Mouse (Mus musculus): ENCODE data around the gene Cxcr6. TPM values are rescaled to one million over a fixed set of nuclear protein-coding genes. Genes with fewer than 3 reads are reported as not detected.

The Cxcr6 gene
- polyA plus RNA-seq, 1 experiment: not detected

GRCm38 (mm10) chr9:123788855-123789529, 17.3 kb upstream of the Cxcr6 start:
- H3K4me1 ChIP-seq: no peaks in the 10 kb centered on the region; the same call in 1 of the 2 replicates
- TF ChIP-seq FLI1 (IDR thresholded peaks at IDR 0.05; ENCODE audit: low read length) (no peak), GATA1 (IDR thresholded peaks at IDR 0.05; ENCODE audit: borderline replicate concordance, low read length) (no peak)
- peaks cover 15% of the 10 kb centered on the region for H3K9me3 ChIP-seq
- peaks cover 60% of the 10 kb centered on the region for H3K36me3 ChIP-seq (replicated peaks; ENCODE audit: low read length)
- no peaks in the 10 kb centered on the region for H3K27me3 ChIP-seq (replicated peaks)
- H3K4me3 ChIP-seq (replicated peaks): no peak overlapping the region

DNA sequence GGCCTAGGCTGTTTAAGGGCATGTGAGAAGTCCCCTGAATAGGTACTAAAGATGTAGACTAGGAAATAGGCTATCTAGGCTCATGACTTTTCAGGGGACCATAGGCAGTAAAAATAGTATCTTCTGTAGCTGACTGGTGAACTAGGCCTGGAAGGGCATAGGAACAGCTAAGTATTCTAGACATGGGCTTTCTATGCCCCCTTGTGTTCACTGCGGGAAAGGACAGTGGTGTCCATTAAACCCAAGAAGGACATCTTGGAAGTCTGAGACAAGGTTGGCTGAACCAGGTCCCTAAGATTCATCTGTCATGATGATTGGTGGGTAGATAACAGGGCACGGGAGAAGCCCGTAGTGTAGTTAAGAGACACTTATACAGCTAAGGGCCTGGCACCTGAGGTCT, 10.1 kb upstream of the Cxcr6 start:
- H3K9me3 ChIP-seq: no peaks in the 10 kb centered on the region
- TF ChIP-seq FLI1 (IDR thresholded peaks at IDR 0.05; ENCODE audit: low read length): no peak
- TF ChIP-seq GATA1 (IDR thresholded peaks at IDR 0.05; ENCODE audit: borderline replicate concordance, low read length): no peak
- H3K4me3 ChIP-seq (replicated peaks): no peak overlapping the region
- H3K27me3 ChIP-seq (replicated peaks): no peaks in the 10 kb centered on the region
- peaks cover 14% of the 10 kb centered on the region for H3K4me1 ChIP-seq
- H3K36me3 ChIP-seq (replicated peaks; ENCODE audit: low read length): peaks cover 98% of the 10 kb centered on the region

DNA sequence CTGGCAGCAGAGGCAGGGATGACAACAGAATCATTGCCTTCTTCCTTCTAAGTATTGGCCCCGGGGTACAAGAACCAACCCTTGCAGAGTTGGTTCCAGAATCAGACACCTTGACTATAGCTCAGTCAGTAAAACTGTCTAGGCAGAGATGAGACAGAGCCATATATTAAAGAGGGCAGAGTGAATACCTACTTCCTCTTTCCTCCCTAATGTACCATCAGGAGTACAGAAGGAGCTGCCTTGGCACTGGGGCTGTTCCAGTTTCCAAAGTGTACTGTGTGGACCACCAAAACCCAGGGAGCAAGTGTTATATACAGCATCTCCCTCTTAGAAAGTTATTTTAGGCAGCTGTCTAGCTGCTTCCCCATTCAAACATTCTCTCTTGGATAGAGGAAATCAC, 4.7 kb upstream of the Cxcr6 start:
- peaks cover 98% of the 10 kb centered on the region for H3K36me3 ChIP-seq (replicated peaks; ENCODE audit: low read length)
- no peaks in the 10 kb centered on the region for H3K27me3 ChIP-seq (replicated peaks)
- peak overlapping the region; percentile 28 for H3K4me3 ChIP-seq (replicated peaks)
- no peaks in the 10 kb centered on the region for H3K9me3 ChIP-seq
- TF ChIP-seq GATA1 (IDR thresholded peaks at IDR 0.05; ENCODE audit: borderline replicate concordance, low read length): no peak
- no peak for TF ChIP-seq FLI1 (IDR thresholded peaks at IDR 0.05; ENCODE audit: low read length)
- H3K4me1 ChIP-seq: peaks cover 28% of the 10 kb centered on the region

- no peaks in the 10 kb centered on the region for H3K27me3 ChIP-seq (replicated peaks)
- H3K36me3 ChIP-seq (replicated peaks; ENCODE audit: low read length): peaks cover 96% of the 10 kb centered on the region
- TF ChIP-seq FLI1 (IDR thresholded peaks at IDR 0.05; ENCODE audit: low read length) (no peak), GATA1 (IDR thresholded peaks at IDR 0.05; ENCODE audit: borderline replicate concordance, low read length) (no peak)
- H3K4me3 ChIP-seq (replicated peaks): no peak overlapping the region
- H3K9me3 ChIP-seq: no peaks in the 10 kb centered on the region
- peaks cover 28% of the 10 kb centered on the region for H3K4me1 ChIP-seq
Observed at GRCm38 (mm10) chr9:123802421-123802820, 3.9 kb upstream of the Cxcr6 start.

GRCm38 (mm10) chr9:123802896-123803295, 3.4 kb upstream of the Cxcr6 start:
- peaks cover 28% of the 10 kb centered on the region for H3K4me1 ChIP-seq
- TF ChIP-seq GATA1 (IDR thresholded peaks at IDR 0.05; ENCODE audit: borderline replicate concordance, low read length) (no peak), FLI1 (IDR thresholded peaks at IDR 0.05; ENCODE audit: low read length) (no peak)
- no peaks in the 10 kb centered on the region for H3K9me3 ChIP-seq
- no peak overlapping the region for H3K4me3 ChIP-seq (replicated peaks)
- H3K36me3 ChIP-seq (replicated peaks; ENCODE audit: low read length): peaks cover 96% of the 10 kb centered on the region
- no peaks in the 10 kb centered on the region for H3K27me3 ChIP-seq (replicated peaks)

DNA sequence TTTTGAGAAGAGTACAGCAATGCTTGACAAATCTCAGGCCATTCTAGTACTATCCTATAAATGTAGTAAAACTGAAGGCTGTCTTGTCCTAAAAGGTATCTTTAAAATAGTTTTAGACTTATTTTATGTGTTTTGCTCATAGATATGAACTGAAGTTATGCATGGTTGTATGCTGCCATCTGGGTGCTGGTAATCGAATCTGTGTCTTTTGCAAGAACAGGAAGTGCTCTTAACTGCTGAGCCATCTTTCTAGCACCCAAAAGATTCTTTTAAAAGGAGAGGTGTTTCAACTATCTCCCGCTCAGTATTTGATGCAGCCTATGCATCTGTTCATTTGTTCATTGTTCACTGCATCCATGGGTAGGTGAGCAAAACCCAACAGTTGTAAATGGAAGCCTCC, 1.0 kb upstream of the Cxcr6 start:
- Histone ChIP-seq H3K27me3 (replicated peaks) (no peaks in the 10 kb centered on the region), H3K9me3 (no peaks in the 10 kb centered on the region), H3K36me3 (replicated peaks; ENCODE audit: low read length) (peaks cover 97% of the 10 kb centered on the region), H3K4me1 (peaks cover 47% of the 10 kb centered on the region), H3K4me3 (replicated peaks) (no peak overlapping the region)
- TF ChIP-seq GATA1 (IDR thresholded peaks at IDR 0.05; ENCODE audit: borderline replicate concordance, low read length) (no peak), FLI1 (IDR thresholded peaks at IDR 0.05; ENCODE audit: low read length) (no peak)

DNA sequence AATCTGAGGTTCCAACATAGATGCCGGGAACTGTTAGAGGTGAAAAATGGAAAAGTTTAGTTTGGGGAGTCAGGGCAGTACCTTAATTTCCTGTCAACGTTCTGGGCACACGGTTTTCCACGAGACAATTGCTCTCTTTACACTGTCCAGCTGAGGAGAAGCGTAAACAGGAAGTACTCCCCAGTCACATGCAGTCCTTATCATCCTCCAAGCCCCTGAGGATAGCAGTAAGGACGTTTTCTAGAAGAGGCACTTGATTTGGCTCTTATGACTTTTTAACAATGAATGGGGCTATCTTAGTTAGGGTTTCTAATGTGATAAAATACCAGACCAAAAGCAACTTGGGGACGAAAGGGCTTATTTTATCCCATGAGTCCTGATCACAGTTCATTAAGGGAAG, 2.3 kb downstream of the Cxcr6 start:
- no peak for TF ChIP-seq FLI1 (IDR thresholded peaks at IDR 0.05; ENCODE audit: low read length)
- no peak for TF ChIP-seq GATA1 (IDR thresholded peaks at IDR 0.05; ENCODE audit: borderline replicate concordance, low read length)
- Histone ChIP-seq H3K36me3 (replicated peaks; ENCODE audit: low read length) (peaks cover 98% of the 10 kb centered on the region), H3K4me1 (peaks cover 35% of the 10 kb centered on the region), H3K4me3 (replicated peaks) (peak overlapping the region; percentile 47), H3K27me3 (replicated peaks) (no peaks in the 10 kb centered on the region), H3K9me3 (no peaks in the 10 kb centered on the region)

DNA sequence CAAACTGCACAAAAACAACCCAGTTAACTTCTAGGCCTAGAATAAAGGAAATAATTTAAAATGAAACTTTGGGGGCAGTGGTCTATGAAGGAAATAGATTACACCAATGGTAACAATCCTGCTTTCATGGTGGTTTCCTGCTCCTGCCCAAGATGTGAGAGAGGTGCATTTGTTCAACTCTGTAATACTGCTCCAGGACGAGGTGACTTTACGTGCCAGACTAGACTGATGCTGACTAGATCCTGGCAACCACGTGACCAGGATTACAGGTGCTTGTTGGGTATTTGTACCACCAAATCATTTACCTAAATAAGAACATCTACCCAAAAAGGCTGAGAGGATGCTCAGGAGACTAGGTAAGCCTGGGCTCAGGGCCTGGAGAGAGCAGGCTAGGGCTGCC, 5.6 kb downstream of the Cxcr6 start:
- Histone ChIP-seq H3K4me3 (replicated peaks) (no peak overlapping the region), H3K9me3 (no peaks in the 10 kb centered on the region), H3K27me3 (replicated peaks) (peaks cover 2% of the 10 kb centered on the region), H3K4me1 (peaks cover 40% of the 10 kb centered on the region), H3K36me3 (replicated peaks; ENCODE audit: low read length) (peaks cover 98% of the 10 kb centered on the region)
- no peak for TF ChIP-seq FLI1 (IDR thresholded peaks at IDR 0.05; ENCODE audit: low read length)
- no peak for TF ChIP-seq GATA1 (IDR thresholded peaks at IDR 0.05; ENCODE audit: borderline replicate concordance, low read length)

DNA sequence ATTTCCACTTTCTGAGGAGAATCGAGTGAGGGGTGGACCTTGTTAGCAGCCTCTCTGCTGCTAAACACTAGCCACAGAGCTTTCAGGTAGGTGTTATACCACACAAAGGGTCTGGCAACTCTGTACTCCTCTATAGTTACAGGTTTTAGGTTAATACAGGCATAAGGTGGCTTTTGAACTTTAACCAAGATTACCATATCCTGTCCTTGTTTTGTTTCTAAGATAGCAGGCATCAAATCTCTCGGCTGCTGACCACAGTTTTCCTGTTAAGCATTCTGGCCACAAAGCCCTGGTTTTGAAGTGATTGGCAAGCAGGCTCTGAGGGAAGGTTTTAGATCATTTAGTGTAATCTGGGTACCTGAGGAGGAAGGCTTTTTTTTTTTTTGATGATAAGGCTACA, 8.1 kb downstream of the Cxcr6 start:
- Histone ChIP-seq H3K36me3 (replicated peaks; ENCODE audit: low read length) (peaks cover 100% of the 10 kb centered on the region), H3K4me3 (replicated peaks) (no peak overlapping the region), H3K9me3 (no peaks in the 10 kb centered on the region), H3K4me1 (peaks cover 26% of the 10 kb centered on the region), H3K27me3 (replicated peaks) (peaks cover 2% of the 10 kb centered on the region)
- TF ChIP-seq FLI1 (IDR thresholded peaks at IDR 0.05; ENCODE audit: low read length) (no peak), GATA1 (IDR thresholded peaks at IDR 0.05; ENCODE audit: borderline replicate concordance, low read length) (no peak)

DNA sequence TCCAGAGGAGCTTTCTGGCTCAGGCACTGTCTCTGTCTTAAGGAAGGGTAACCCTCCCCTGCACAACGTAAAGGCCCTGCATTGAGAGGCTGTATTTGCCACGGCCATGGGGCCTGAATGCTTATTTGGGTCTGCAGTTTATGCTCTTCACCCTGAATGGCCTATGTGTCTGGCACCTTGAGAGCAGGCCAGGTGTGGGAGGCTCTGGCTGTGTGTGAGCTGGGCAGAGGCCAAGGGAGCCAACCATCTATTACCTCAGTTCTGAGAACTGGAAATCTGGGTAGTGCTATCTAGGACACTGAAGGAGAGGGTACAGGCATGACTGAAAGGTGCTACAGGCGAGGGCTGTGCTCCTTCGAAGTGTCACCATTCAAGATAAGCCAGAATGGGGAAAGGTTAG, 8.5 kb downstream of the Cxcr6 start:
- Histone ChIP-seq H3K4me1 (peaks cover 21% of the 10 kb centered on the region), H3K9me3 (no peaks in the 10 kb centered on the region), H3K27me3 (replicated peaks) (peaks cover 2% of the 10 kb centered on the region), H3K4me3 (replicated peaks) (no peak overlapping the region), H3K36me3 (replicated peaks; ENCODE audit: low read length) (peaks cover 100% of the 10 kb centered on the region)
- TF ChIP-seq FLI1 (IDR thresholded peaks at IDR 0.05; ENCODE audit: low read length) (no peak), GATA1 (IDR thresholded peaks at IDR 0.05; ENCODE audit: borderline replicate concordance, low read length) (no peak)
